Mouse (Mus musculus): ENCODE measurements around the gene Cbr2. TPM values are rescaled to one million over a fixed set of nuclear protein-coding genes. Genes with fewer than 3 reads are reported as not detected.
"Not testable (repeated sequence)": the region's sequence is repeated elsewhere in the genome, so short reads cannot be mapped to it uniquely, and the experiment has no call there.

The Cbr2 gene
- polyA plus RNA-seq, 1 experiment, result 5.8 TPM

DNA sequence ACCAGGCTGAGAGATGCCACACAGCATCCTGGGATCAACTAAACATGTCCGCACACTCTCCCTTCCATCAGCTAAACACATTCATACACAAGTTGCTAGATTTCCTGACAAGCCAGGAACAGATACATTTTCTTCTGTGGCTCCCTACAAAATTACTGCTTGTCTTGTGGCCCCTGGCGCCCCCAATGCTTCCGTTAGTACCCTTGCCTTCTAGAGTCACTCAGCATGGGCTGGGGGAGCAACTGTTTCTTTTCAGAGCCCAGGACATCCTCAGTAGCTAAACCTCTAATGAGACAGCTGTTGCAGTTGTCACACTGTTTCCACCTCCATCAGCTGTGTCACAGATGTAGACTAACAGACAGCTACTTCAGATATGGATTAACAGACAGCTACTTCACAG, 40.8 kb upstream of the Cbr2 start:
- no peaks in the 10 kb centered on the region for H3K4me1 ChIP-seq (ENCODE audit: control insufficient read depth, insufficient read depth, insufficient read length)
- no peak for TF ChIP-seq CTCF (IDR thresholded peaks at IDR 0.05; ENCODE audit: extremely low read depth, insufficient read depth, insufficient read length, insufficient replicate concordance)
- no peak for TF ChIP-seq POLR2A (IDR thresholded peaks at IDR 0.05; ENCODE audit: low read depth, low read length)
- WGBS, result 86% methylated on average over 3 of the region's 3 CpGs

GRCm38 (mm10) chr11:120768206-120768605, 36.3 kb upstream of the Cbr2 start:
- TF ChIP-seq CTCF (IDR thresholded peaks at IDR 0.05; ENCODE audit: extremely low read depth, insufficient read depth, insufficient read length, insufficient replicate concordance), result no peak
- TF ChIP-seq POLR2A (IDR thresholded peaks at IDR 0.05; ENCODE audit: low read depth, low read length), result no peak
- WGBS, result 77% methylated on average over 1 of the region's 1 CpGs
- no peaks in the 10 kb centered on the region for H3K27me3 ChIP-seq (ENCODE audit: control insufficient read depth, insufficient read depth, low read length)
- H3K36me3 ChIP-seq (ENCODE audit: control insufficient read depth, insufficient read depth, low read length), result no peaks in the 10 kb centered on the region
- H3K4me1 ChIP-seq (ENCODE audit: control insufficient read depth, insufficient read depth, insufficient read length), result 0 out of 2 replicates have a peak, but pooled peaks cover 3% of the 10 kb centered on the region
- no peak overlapping the region for H3K4me3 ChIP-seq (ENCODE audit: extremely low read depth, insufficient read depth, insufficient read length)
- no peak for DNase-seq (ENCODE audit: low read depth in 1 of 2, low spot score in 2 of 2)
- no peak overlapping the region for H3K27ac ChIP-seq (ENCODE audit: insufficient read depth, low read length)

More for the DNA sequence above, 40.8 kb upstream of the Cbr2 start:
- Histone ChIP-seq H3K4me3 (ENCODE audit: extremely low read depth, insufficient read depth, insufficient read length) (no peak overlapping the region), H3K27me3 (ENCODE audit: control insufficient read depth, insufficient read depth, low read length) (no peaks in the 10 kb centered on the region), H3K36me3 (ENCODE audit: control insufficient read depth, insufficient read depth, low read length) (no peaks in the 10 kb centered on the region), H3K27ac (ENCODE audit: insufficient read depth, low read length) (no peak overlapping the region)
- no peak for DNase-seq (ENCODE audit: low read depth in 1 of 2, low spot score in 2 of 2)

- H3K4me1 ChIP-seq (ENCODE audit: control insufficient read depth, insufficient read depth, insufficient read length); H3K27ac ChIP-seq (ENCODE audit: insufficient read depth, low read length); H3K4me3 ChIP-seq (ENCODE audit: extremely low read depth, insufficient read depth, insufficient read length); H3K27me3 ChIP-seq (ENCODE audit: control insufficient read depth, insufficient read depth, low read length); DNase-seq (ENCODE audit: low read depth in 1 of 2, low spot score in 2 of 2); H3K36me3 ChIP-seq (ENCODE audit: control insufficient read depth, insufficient read depth, low read length): not testable (repeated sequence)
- WGBS, result 5% methylated on average over 4 of the region's 7 CpGs
These were observed 35.1 kb upstream of the Cbr2 start for GRCm38 (mm10) chr11:120767023-120767422.

- H3K4me3 ChIP-seq (ENCODE audit: extremely low read depth, insufficient read depth, insufficient read length); DNase-seq (ENCODE audit: low read depth in 1 of 2, low spot score in 2 of 2): not testable (repeated sequence)
- whole genome bisulfite sequencing, result 13% methylated on average over 6 of the region's 23 CpGs
These were observed 31.4 kb upstream of the Cbr2 start for GRCm38 (mm10) chr11:120763121-120763999.

GRCm38 (mm10) chr11:120762672-120763041, 30.7 kb upstream of the Cbr2 start, which contains the start of gene Hmga1b:
Hmga1b (plus strand) TSS chr11:120762794.
- H3K27me3 ChIP-seq (ENCODE audit: control insufficient read depth, insufficient read depth, low read length); H3K4me3 ChIP-seq (ENCODE audit: extremely low read depth, insufficient read depth, insufficient read length); DNase-seq (ENCODE audit: low read depth in 1 of 2, low spot score in 2 of 2); H3K4me1 ChIP-seq (ENCODE audit: control insufficient read depth, insufficient read depth, insufficient read length); H3K36me3 ChIP-seq (ENCODE audit: control insufficient read depth, insufficient read depth, low read length); H3K27ac ChIP-seq (ENCODE audit: insufficient read depth, low read length): not testable (repeated sequence)
- 30% methylated on average over 14 of the region's 14 CpGs for WGBS

More at GRCm38 (mm10) chr11:120763121-120763999, 31.4 kb upstream of the Cbr2 start:
- not testable (repeated sequence) for H3K36me3 ChIP-seq (ENCODE audit: control insufficient read depth, insufficient read depth, low read length); H3K27me3 ChIP-seq (ENCODE audit: control insufficient read depth, insufficient read depth, low read length); H3K27ac ChIP-seq (ENCODE audit: insufficient read depth, low read length); H3K4me1 ChIP-seq (ENCODE audit: control insufficient read depth, insufficient read depth, insufficient read length)

DNA sequence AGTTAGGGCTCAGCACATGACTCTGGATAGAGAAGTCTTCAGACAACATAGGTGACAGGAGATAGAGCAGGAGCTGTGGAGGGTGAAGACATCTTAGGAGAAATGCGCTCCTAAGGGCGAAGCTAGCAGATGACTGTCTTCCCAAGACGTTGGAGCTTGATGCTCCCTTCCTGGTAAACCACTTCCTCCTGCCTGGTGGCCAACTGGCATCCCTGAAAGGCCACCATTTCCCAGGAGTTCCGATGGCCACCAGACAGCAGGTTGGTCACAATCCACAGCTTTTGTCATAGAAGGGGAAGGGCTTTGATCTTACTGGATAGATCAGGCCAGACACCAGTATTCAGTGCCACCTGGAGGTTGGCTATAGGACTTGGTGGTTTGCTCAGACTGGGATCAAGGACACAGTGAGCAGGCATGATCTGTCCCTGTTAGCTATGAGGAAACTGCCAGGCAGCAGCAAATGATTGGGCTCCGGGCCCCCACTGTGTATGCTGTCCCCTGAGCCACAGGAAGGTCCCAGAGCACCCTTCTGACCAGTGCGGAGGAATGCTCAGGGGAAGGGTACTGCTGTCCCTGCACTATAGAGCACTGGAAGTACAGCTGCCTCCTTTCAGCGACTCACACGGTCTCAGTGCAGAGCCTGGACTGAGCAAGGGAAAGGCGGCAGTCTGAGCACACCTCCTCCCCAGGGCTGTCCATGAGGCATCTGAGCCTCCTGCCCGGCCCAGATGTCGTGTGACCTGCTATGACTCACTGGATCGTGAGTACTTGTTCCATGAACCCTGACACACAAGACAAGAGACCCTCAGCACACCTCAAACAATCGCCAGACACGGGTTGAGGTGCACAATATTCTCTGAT, 30.1 kb upstream of the Cbr2 start:
- H3K4me3 ChIP-seq (ENCODE audit: extremely low read depth, insufficient read depth, insufficient read length), result no peak overlapping the region
- H3K27ac ChIP-seq (ENCODE audit: insufficient read depth, low read length), result no peak overlapping the region
- H3K4me1 ChIP-seq (ENCODE audit: control insufficient read depth, insufficient read depth, insufficient read length), result no peaks in the 10 kb centered on the region
- 79% methylated on average over 14 of the region's 14 CpGs for WGBS
- TF ChIP-seq POLR2A (IDR thresholded peaks at IDR 0.05; ENCODE audit: low read depth, low read length) (no peak), CTCF (IDR thresholded peaks at IDR 0.05; ENCODE audit: extremely low read depth, insufficient read depth, insufficient read length, insufficient replicate concordance) (no peak)
- no peak for DNase-seq (ENCODE audit: low read depth in 1 of 2, low spot score in 2 of 2)
- H3K36me3 ChIP-seq (ENCODE audit: control insufficient read depth, insufficient read depth, low read length), result no peaks in the 10 kb centered on the region
- no peaks in the 10 kb centered on the region for H3K27me3 ChIP-seq (ENCODE audit: control insufficient read depth, insufficient read depth, low read length)

DNA sequence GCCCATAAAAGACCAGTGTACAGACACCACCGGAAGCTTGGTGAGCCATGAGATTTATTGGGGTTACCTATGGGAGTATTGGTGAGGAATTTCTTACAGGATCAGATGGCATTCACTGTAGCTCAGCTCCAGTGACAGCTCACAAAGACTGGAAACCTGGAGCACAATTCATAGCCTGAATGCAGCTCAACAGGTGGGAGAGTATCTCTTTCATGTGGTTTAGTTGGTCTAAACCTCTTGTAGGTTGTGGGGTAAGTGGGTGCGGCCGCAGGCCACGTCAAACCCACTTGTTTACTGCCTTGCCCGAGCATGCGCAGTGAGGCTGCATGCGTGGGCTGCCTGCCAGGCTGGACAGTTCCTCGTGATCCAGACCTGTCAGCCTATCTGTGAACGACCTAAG, 28.3 kb upstream of the Cbr2 start:
- 82% methylated on average over 9 of the region's 9 CpGs for WGBS
- no peak overlapping the region for H3K27ac ChIP-seq (ENCODE audit: insufficient read depth, low read length)
- no peak for TF ChIP-seq POLR2A (IDR thresholded peaks at IDR 0.05; ENCODE audit: low read depth, low read length)
- TF ChIP-seq CTCF (IDR thresholded peaks at IDR 0.05; ENCODE audit: extremely low read depth, insufficient read depth, insufficient read length, insufficient replicate concordance), result no peak

More for the DNA sequence above, 28.3 kb upstream of the Cbr2 start:
- Histone ChIP-seq H3K36me3 (ENCODE audit: control insufficient read depth, insufficient read depth, low read length) (no peaks in the 10 kb centered on the region), H3K4me1 (ENCODE audit: control insufficient read depth, insufficient read depth, insufficient read length) (no peaks in the 10 kb centered on the region), H3K4me3 (ENCODE audit: extremely low read depth, insufficient read depth, insufficient read length) (no peak overlapping the region), H3K27me3 (ENCODE audit: control insufficient read depth, insufficient read depth, low read length) (no peaks in the 10 kb centered on the region)
- no peak for DNase-seq (ENCODE audit: low read depth in 1 of 2, low spot score in 2 of 2)
